Mouse (Mus musculus) C2C12 (cell line): ENCODE measurements around the gene Mpig6b.

Experiments
- CEBPB ChIP-seq: IDR thresholded peaks from one replicate; pipeline ENCODE4 v1.6.1; 2011; ENCODE audit warnings: low read depth, mild to moderate bottlenecking, control low read depth, moderate library complexity
- CTCF ChIP-seq: IDR thresholded peaks from one replicate; pipeline ENCODE4 v1.5.1; 2011; ENCODE audit not compliant: control insufficient read depth, insufficient read depth, insufficient read length
- FOSL1 ChIP-seq: IDR thresholded peaks from one replicate; pipeline ENCODE4 v1.8.0; 2011; ENCODE audit warnings: mild to moderate bottlenecking, low read length; ENCODE audit not compliant: poor library complexity, insufficient read depth, severe bottlenecking
- MAX ChIP-seq: IDR thresholded peaks from one replicate; pipeline ENCODE4 v1.6.1; 2011; ENCODE audit warnings: mild to moderate bottlenecking, control low read depth
- MYOD1 ChIP-seq: IDR thresholded peaks from one replicate; pipeline ENCODE4 v1.6.1; 2011; ENCODE audit warnings: low read depth; ENCODE audit not compliant: control insufficient read depth, insufficient read length
- MYOG ChIP-seq: IDR thresholded peaks from one replicate; pipeline ENCODE4 v1.6.1; 2011; ENCODE audit not compliant: control insufficient read depth, insufficient read length; ENCODE audit errors: extremely low read depth
- USF1 ChIP-seq: IDR thresholded peaks from one replicate; pipeline ENCODE4 v1.6.1; 2011; ENCODE audit warnings: low read depth, mild to moderate bottlenecking, control low read depth, moderate library complexity

DNA sequence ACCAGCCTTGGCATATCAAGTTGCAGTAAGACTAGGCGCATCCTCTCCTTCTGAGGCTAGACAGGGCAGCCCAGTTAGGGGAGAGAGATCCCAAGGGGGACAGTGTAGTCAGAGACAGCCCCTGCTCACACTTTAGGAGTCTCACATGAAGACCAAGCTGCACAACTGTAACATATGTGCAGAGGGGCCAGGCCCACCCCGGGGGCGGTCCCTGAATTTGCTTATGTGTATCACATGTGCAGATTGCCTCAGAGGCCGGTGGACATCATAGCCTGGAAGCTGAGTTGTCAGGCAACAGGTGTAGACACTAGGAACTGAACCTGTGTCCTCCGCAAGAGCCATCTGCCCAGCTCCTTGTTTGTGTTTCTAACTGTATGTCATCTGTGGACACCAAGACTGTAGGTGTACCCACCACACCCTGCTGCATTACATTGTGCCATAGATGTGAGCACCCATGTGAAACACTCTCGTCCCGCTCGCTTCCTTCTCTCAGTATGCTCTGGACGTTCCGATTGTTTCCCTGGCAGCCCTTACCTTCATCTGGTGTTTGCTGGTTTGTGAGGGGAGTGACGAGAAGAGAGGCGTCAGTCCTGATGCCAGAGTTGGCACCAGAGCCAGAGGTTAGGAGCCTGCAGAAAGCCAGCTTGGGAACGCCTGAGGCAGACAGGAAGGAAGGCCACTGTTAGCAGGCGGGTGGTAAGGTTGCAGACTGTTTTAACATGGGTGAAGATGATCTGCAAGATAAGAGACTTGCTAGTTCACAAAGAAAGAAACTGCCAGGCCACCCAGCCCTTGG lies 26.6 kb upstream of the Mpig6b start:
- TF ChIP-seq CTCF (no peak), USF1 (no peak), MAX (no peak), MYOD1 (no peak), CEBPB (no peak), MYOG (no peak), FOSL1 (no peak)
